Mouse (Mus musculus): Measurements from ENCODE around the gene Arhgap30. TPM values are rescaled to one million over a fixed set of nuclear protein-coding genes. Genes with fewer than 3 reads are reported as not detected.

Gene Arhgap30
- polyA plus RNA-seq, 1 experiment, result 0.02 TPM

- TF ChIP-seq CEBPB (IDR thresholded peaks at IDR 0.05; ENCODE audit: insufficient read depth, poor library complexity, severe bottlenecking), result no peak
- no peak for TF ChIP-seq REST (IDR thresholded peaks at IDR 0.05; ENCODE audit: insufficient read depth, insufficient read length)
- peak in 1 of 3 experiments; percentile 12 for TF ChIP-seq MYOG (IDR thresholded peaks at IDR 0.05; ENCODE audit: control insufficient read depth in 1 of 3, insufficient read depth in 1 of 3, insufficient read length in 2 of 3, low read depth in 2 of 3)
- no peak for TF ChIP-seq E2F4 (IDR thresholded peaks at IDR 0.05; ENCODE audit: insufficient read depth)
- TF ChIP-seq POLR2A (IDR thresholded peaks at IDR 0.05; ENCODE audit: insufficient read length, low read depth), result peak; percentile 79
- TF ChIP-seq SRF (IDR thresholded peaks at IDR 0.05; ENCODE audit: control insufficient read depth, insufficient read length, low read depth), result no peak
- no peak for TF ChIP-seq MAX (IDR thresholded peaks at IDR 0.05; ENCODE audit: low read depth)
- no peak for TF ChIP-seq TCF3 (IDR thresholded peaks at IDR 0.05; ENCODE audit: insufficient read length, low read depth)
- TF ChIP-seq MYOD1 (IDR thresholded peaks at IDR 0.05; ENCODE audit: control insufficient read depth in 1 of 3, insufficient read length in 2 of 3, low read depth in 2 of 3), result no peak
- TF ChIP-seq POLR2AphosphoS2 (IDR thresholded peaks at IDR 0.05; ENCODE audit: insufficient read length, low read depth), result peak; percentile 60
- TF ChIP-seq USF1 (IDR thresholded peaks at IDR 0.05; ENCODE audit: low read depth), result no peak
- no peak for TF ChIP-seq TCF12 (IDR thresholded peaks at IDR 0.05; ENCODE audit: insufficient read depth, poor library complexity, severe bottlenecking)
- H3ac ChIP-seq (ENCODE audit: control insufficient read depth, insufficient read length), result peak within 1 kb of the TSS; percentile 27
- H3K79me2 ChIP-seq (ENCODE audit: control insufficient read depth, insufficient read depth), result peaks cover 21% of the 10 kb centered on the region
- H3K4me3 ChIP-seq, result peak within 1 kb of the TSS; percentile 76
- peak within 1 kb of the TSS; percentile 78 for H3K4me2 ChIP-seq (ENCODE audit: low read depth)
- H3K36me3 ChIP-seq (ENCODE audit: control insufficient read depth, insufficient read depth), result no peaks in the 10 kb centered on the region
- H3K27me3 ChIP-seq (ENCODE audit: control insufficient read depth, insufficient read depth, insufficient read length), result no peaks in the 10 kb centered on the region
Observed at GRCm38 (mm10) chr1:171437264-171438013, 48.7 kb downstream of the Arhgap30 start, which contains the start of gene F11r. TSS of gene F11r (plus strand) at chr1:171437535.

- Histone ChIP-seq H3K36me3 (ENCODE audit: control insufficient read depth, insufficient read depth) (no peaks in the 10 kb centered on the region), H3K79me2 (ENCODE audit: control insufficient read depth, insufficient read depth) (peaks cover 21% of the 10 kb centered on the region), H3ac (ENCODE audit: control insufficient read depth, insufficient read length) (peak overlapping the region; percentile 27), H3K4me3 (peak overlapping the region; percentile 76), H3K4me2 (ENCODE audit: low read depth) (peak overlapping the region; percentile 78), H3K27me3 (ENCODE audit: control insufficient read depth, insufficient read depth, insufficient read length) (no peaks in the 10 kb centered on the region)
- TF ChIP-seq POLR2A (IDR thresholded peaks at IDR 0.05; ENCODE audit: insufficient read length, low read depth) (no peak), SRF (IDR thresholded peaks at IDR 0.05; ENCODE audit: control insufficient read depth, insufficient read length, low read depth) (no peak), MAX (IDR thresholded peaks at IDR 0.05; ENCODE audit: low read depth) (no peak), E2F4 (IDR thresholded peaks at IDR 0.05; ENCODE audit: insufficient read depth) (no peak), CEBPB (IDR thresholded peaks at IDR 0.05; ENCODE audit: insufficient read depth, poor library complexity, severe bottlenecking) (no peak), TCF3 (IDR thresholded peaks at IDR 0.05; ENCODE audit: insufficient read length, low read depth) (no peak), POLR2AphosphoS2 (IDR thresholded peaks at IDR 0.05; ENCODE audit: insufficient read length, low read depth) (no peak), USF1 (IDR thresholded peaks at IDR 0.05; ENCODE audit: low read depth) (no peak)
Observed at GRCm38 (mm10) chr1:171438014-171438670, 49.4 kb downstream of the Arhgap30 start.

- no peaks in the 10 kb centered on the region for H3K27me3 ChIP-seq (ENCODE audit: control insufficient read depth, insufficient read depth, insufficient read length)
- peak overlapping the region; percentile 76 for H3K4me3 ChIP-seq
- TF ChIP-seq MYOD1 (IDR thresholded peaks at IDR 0.05; ENCODE audit: control insufficient read depth in 1 of 3, insufficient read length in 2 of 3, low read depth in 2 of 3), result no peak
- TF ChIP-seq POLR2AphosphoS2 (IDR thresholded peaks at IDR 0.05; ENCODE audit: insufficient read length, low read depth), result no peak
- no peak for TF ChIP-seq POLR2A (IDR thresholded peaks at IDR 0.05; ENCODE audit: insufficient read length, low read depth)
- TF ChIP-seq E2F4 (IDR thresholded peaks at IDR 0.05; ENCODE audit: insufficient read depth), result no peak
- no peak for TF ChIP-seq TCF12 (IDR thresholded peaks at IDR 0.05; ENCODE audit: insufficient read depth, poor library complexity, severe bottlenecking)
- no peak for TF ChIP-seq MYOG (IDR thresholded peaks at IDR 0.05; ENCODE audit: control insufficient read depth in 1 of 3, insufficient read depth in 1 of 3, insufficient read length in 2 of 3, low read depth in 2 of 3)
- no peak for TF ChIP-seq TCF3 (IDR thresholded peaks at IDR 0.05; ENCODE audit: insufficient read length, low read depth)
- TF ChIP-seq USF1 (IDR thresholded peaks at IDR 0.05; ENCODE audit: low read depth), result no peak
- no peak for TF ChIP-seq CEBPB (IDR thresholded peaks at IDR 0.05; ENCODE audit: insufficient read depth, poor library complexity, severe bottlenecking)
- TF ChIP-seq REST (IDR thresholded peaks at IDR 0.05; ENCODE audit: insufficient read depth, insufficient read length), result no peak
- no peak for TF ChIP-seq SRF (IDR thresholded peaks at IDR 0.05; ENCODE audit: control insufficient read depth, insufficient read length, low read depth)
- TF ChIP-seq MAX (IDR thresholded peaks at IDR 0.05; ENCODE audit: low read depth), result no peak
- H3K79me2 ChIP-seq (ENCODE audit: control insufficient read depth, insufficient read depth), result peaks cover 21% of the 10 kb centered on the region
- H3K4me2 ChIP-seq (ENCODE audit: low read depth), result peak overlapping the region; percentile 78
- H3K36me3 ChIP-seq (ENCODE audit: control insufficient read depth, insufficient read depth), result no peaks in the 10 kb centered on the region
- no peak overlapping the region for H3ac ChIP-seq (ENCODE audit: control insufficient read depth, insufficient read length)
Observed at GRCm38 (mm10) chr1:171439072-171439471, 50.3 kb downstream of the Arhgap30 start.

GRCm38 (mm10) chr1:171440025-171440725 lies 51.4 kb downstream of the Arhgap30 start:
- Histone ChIP-seq H3K36me3 (ENCODE audit: control insufficient read depth, insufficient read depth) (no peaks in the 10 kb centered on the region), H3K4me2 (ENCODE audit: low read depth) (peak overlapping the region; percentile 78), H3K27me3 (ENCODE audit: control insufficient read depth, insufficient read depth, insufficient read length) (no peaks in the 10 kb centered on the region), H3ac (ENCODE audit: control insufficient read depth, insufficient read length) (no peak overlapping the region), H3K4me3 (peak overlapping the region; percentile 76), H3K79me2 (ENCODE audit: control insufficient read depth, insufficient read depth) (peaks cover 21% of the 10 kb centered on the region)
- no peak for TF ChIP-seq TCF3 (IDR thresholded peaks at IDR 0.05; ENCODE audit: insufficient read length, low read depth)

Data from myocyte (in vitro differentiated cells).